Comparison of ENCODE assay signal across 20 mouse cellular contexts in genomic region chr19:25325113-25326001, GRCm38 (mm10).
DNase-seq lines count a peak whose midpoint lies in the region; ATAC-seq and TF ChIP-seq lines count a peak whose summit lies in the region.
"Had no signal": no experiment of that assay in that cellular context is flagged by ENCODE, and none has a peak within 500 bp of the region (broad histone marks: within the 10 kb centered on the region; RNA-seq: fewer than 3 reads in every experiment).

No protein-coding gene starts in this region.

- peak; percentile 14 to 36 for DNase-seq in layer of hippocampus, postnatal 10 days (ENCODE audit: low spot score in 2 of 2)
- no peak for DNase-seq in layer of hippocampus, adult 11-12 months (ENCODE audit: low spot score)
- peak; percentile 51 to 61 for DNase-seq in right cerebral cortex, postnatal 10 days (ENCODE audit: low spot score in 2 of 2)
- no peak for DNase-seq in right cerebral cortex, postnatal 4 days
- no peak for DNase-seq in hindbrain, embryonic 14.5 days (ENCODE audit: low spot score)
- no peak for DNase-seq in forebrain, embryonic 14.5 days (ENCODE audit: low spot score)
- DNase-seq: cerebellum, adult 8-10 months; heart, postnatal 10 days; kidney, adult 9 months; kidney, postnatal 36 days; lung, postnatal 4 days; thymus, postnatal 36 days had no signal

- peaks cover 7% of the 10 kb centered on the region; the same call in 1 of the 2 replicates for H3K4me1 ChIP-seq in hindbrain, embryonic 14.5 days (replicated peaks; ENCODE audit: control insufficient read depth, insufficient read depth, low read length)
- peaks cover 2% of the 10 kb centered on the region for H3K4me1 ChIP-seq in olfactory bulb, adult 2 months (ENCODE audit: control insufficient read depth, insufficient read depth, low read length)
- H3K4me1 ChIP-seq in forebrain, embryonic 14.5 days (ENCODE audit: control insufficient read depth, insufficient read depth, low read length): peaks cover 2% of the 10 kb centered on the region; the same call in 1 of the 2 replicates
- H3K4me1 ChIP-seq: forebrain, embryonic 13.5 days had no signal

- no peaks in the 10 kb centered on the region for H3K9me3 ChIP-seq in hindbrain, embryonic 14.5 days (ENCODE audit: control insufficient read depth, low read length)
- no peaks in the 10 kb centered on the region for H3K9me3 ChIP-seq in forebrain, embryonic 14.5 days (replicated peaks; ENCODE audit: control insufficient read depth, low read length)
- H3K9me3 ChIP-seq: forebrain, embryonic 13.5 days; intestine, embryonic 15.5 days; limb, embryonic 13.5 days; lung, embryonic 15.5 days had no signal

- 68% methylated on average over 9 of the region's 9 CpGs for WGBS in hindbrain, embryonic 14.5 days
- WGBS in olfactory bulb, adult 2 months: 62% methylated on average over 9 of the region's 9 CpGs
- 63% methylated on average over 9 of the region's 9 CpGs for WGBS in forebrain, embryonic 14.5 days

- TF ChIP-seq POLR2A in olfactory bulb, adult 2 months (IDR thresholded peaks at IDR 0.05; ENCODE audit: insufficient read depth, low read depth, low read length): no peak

- ATAC-seq in hindbrain, embryonic 14.5 days (ENCODE audit: low FRiP score): no peak
- no peak for ATAC-seq in forebrain, embryonic 14.5 days
- ATAC-seq: forebrain, embryonic 13.5 days; intestine, embryonic 15.5 days had no signal

- H3K27me3 ChIP-seq in hindbrain, embryonic 14.5 days (ENCODE audit: control insufficient read depth, insufficient read depth, low read length): no peaks in the 10 kb centered on the region
- no peaks in the 10 kb centered on the region for H3K27me3 ChIP-seq in forebrain, embryonic 14.5 days (replicated peaks; ENCODE audit: control insufficient read depth, insufficient read depth, low read length)
- H3K27me3 ChIP-seq: forebrain, embryonic 13.5 days; intestine, embryonic 15.5 days; limb, embryonic 13.5 days; lung, embryonic 15.5 days had no signal

- no peak overlapping the region for H3K4me2 ChIP-seq in hindbrain, embryonic 14.5 days (replicated peaks)
- H3K4me2 ChIP-seq in forebrain, embryonic 14.5 days (ENCODE audit: low read length): no peak overlapping the region
- H3K4me2 ChIP-seq: forebrain, embryonic 13.5 days; heart, embryonic 11.5 days; intestine, embryonic 15.5 days; limb, embryonic 13.5 days; lung, embryonic 15.5 days had no signal

- H3K9ac ChIP-seq in hindbrain, embryonic 14.5 days: no peak overlapping the region
- no peak overlapping the region for H3K9ac ChIP-seq in forebrain, embryonic 14.5 days (ENCODE audit: low read length)
- H3K9ac ChIP-seq: forebrain, embryonic 13.5 days; intestine, embryonic 15.5 days; limb, embryonic 13.5 days; liver, embryonic 14.5 days; lung, embryonic 15.5 days had no signal

- no peak for TF ChIP-seq CTCF in olfactory bulb, adult 2 months (IDR thresholded peaks at IDR 0.05; ENCODE audit: insufficient read depth, low read depth, low read length)

- no peaks in the 10 kb centered on the region for H3K36me3 ChIP-seq in hindbrain, embryonic 14.5 days (replicated peaks; ENCODE audit: control insufficient read depth, insufficient read depth)
- no peaks in the 10 kb centered on the region for H3K36me3 ChIP-seq in forebrain, embryonic 14.5 days (ENCODE audit: control insufficient read depth, insufficient read depth, low read length)
- H3K36me3 ChIP-seq: intestine, embryonic 15.5 days; limb, embryonic 13.5 days; lung, embryonic 15.5 days had no signal

- H3K27ac ChIP-seq in hindbrain, embryonic 14.5 days: peak overlapping the region; percentile 32; the same call in 1 of the 2 replicates
- peak overlapping the region; percentile 66 for H3K27ac ChIP-seq in olfactory bulb, adult 2 months (ENCODE audit: insufficient read depth, low read depth, low read length)
- no peak overlapping the region for H3K27ac ChIP-seq in forebrain, embryonic 14.5 days (ENCODE audit: low read depth, low read length)
- H3K27ac ChIP-seq: forebrain, embryonic 13.5 days; intestine, embryonic 15.5 days; limb, embryonic 13.5 days; liver, embryonic 14.5 days; lung, embryonic 15.5 days had no signal

- H3K4me3 ChIP-seq in hindbrain, embryonic 14.5 days (replicated peaks; ENCODE audit: low read length): no peak overlapping the region
- no peak overlapping the region for H3K4me3 ChIP-seq in olfactory bulb, adult 2 months (ENCODE audit: insufficient read depth, low read depth, low read length)
- H3K4me3 ChIP-seq in forebrain, embryonic 14.5 days (ENCODE audit: low read depth, low read length): no peak overlapping the region
- H3K4me3 ChIP-seq: forebrain, embryonic 13.5 days; intestine, embryonic 15.5 days; limb, embryonic 13.5 days; lung, embryonic 15.5 days; myocyte had no signal

Comparison
In these comparisons a context has a peak if more than half of its experiments do, and no peak if none do; other contexts are left out.
1. DNase-seq: peak in layer of hippocampus, postnatal 10 days (2 of 2) and right cerebral cortex, postnatal 10 days (2 of 2); none in layer of hippocampus, adult 11-12 months (single experiment), right cerebral cortex, postnatal 4 days (single experiment), hindbrain, embryonic 14.5 days (single experiment) and forebrain, embryonic 14.5 days (single experiment).